Mouse (Mus musculus): ENCODE results near the gene Snrpf. TPM values are rescaled to one million over a fixed set of nuclear protein-coding genes. Genes with fewer than 3 reads are reported as not detected.
A peak's percentile ranks its signal among the peaks of the same experiment; 100 is the strongest.
"Not testable (repeated sequence)": the region's sequence is repeated elsewhere in the genome, so short reads cannot be mapped to it uniquely, and the experiment has no call there.

Gene Snrpf
- total RNA-seq, 2 experiments from 2014 or later = 25.2 to 37.9 TPM

DNA sequence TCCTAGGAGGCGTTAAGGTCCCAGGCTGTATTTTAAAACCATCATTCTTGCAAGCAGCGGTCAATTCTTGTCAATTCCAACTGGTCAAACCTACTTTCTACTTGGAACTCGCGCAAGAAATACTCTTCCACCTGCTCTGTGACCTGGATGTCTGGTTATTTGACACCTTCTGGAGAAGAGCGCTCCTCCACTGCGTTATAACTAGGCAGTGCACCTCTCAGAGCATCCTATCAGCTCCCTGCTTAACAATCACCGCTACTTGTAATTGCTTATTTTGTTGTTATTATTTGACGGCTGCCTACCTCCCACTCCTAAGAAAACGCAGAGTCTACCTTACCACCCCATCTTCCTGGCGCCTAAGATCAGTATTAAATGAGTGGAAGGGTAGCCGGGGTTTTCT, 710 bp downstream of the Snrpf start:
- no peak for ATAC-seq (replicated peaks; ENCODE audit: low FRiP score, poor library complexity, severe bottlenecking)

DNA sequence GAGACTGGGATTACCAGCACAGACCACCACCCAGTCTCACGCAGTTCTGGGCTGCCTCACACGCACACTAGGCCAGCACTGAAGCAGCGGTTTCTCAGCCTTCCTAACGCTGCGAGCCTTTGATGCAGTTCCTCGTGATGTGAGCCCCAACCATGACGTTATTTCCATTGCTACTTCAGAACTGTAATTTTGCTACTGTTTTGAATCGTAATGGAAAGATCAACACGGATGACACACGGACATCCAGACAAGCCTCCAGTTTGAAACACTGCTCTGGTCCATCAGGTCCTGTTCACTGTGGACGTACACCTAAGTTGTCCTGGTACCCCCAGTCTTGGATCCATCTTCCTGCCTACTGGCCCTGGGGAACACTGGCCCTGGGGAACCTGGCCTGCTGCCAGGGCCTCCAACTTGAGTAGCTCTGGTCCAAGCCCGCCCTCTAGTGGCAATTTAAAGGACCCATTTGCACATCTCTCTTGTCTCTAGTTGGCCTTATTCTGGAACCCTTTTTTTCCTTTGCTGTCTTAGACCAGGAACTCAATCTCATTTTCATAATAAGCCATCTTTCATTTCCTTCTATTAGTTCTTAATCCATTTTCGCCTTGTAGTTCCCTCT, 12.1 kb downstream of the Snrpf start:
- ATAC-seq (replicated peaks; ENCODE audit: low FRiP score, poor library complexity, severe bottlenecking) = peak; percentile 77; the same call in 1 of the 2 replicates

DNA sequence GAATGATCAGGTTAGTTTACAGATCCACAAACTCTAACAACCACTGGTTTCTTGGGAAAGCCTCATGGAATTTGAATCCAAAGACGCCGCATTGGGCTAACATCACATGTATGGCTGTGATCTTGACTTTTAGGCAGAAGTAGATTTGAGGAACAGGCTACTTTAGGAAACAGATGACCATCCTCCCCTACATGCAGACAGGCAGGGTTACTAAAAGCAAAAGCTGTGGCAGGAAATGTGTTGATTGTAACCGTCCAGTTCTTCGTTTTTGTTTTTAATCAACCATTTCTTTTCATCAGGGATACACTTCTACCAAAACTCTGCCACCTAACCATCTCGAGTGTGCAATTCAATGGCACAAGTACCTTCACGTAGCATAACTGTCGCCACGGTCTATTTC, 13.5 kb downstream of the Snrpf start:
- no peak for ATAC-seq (replicated peaks; ENCODE audit: low FRiP score, poor library complexity, severe bottlenecking)

DNA sequence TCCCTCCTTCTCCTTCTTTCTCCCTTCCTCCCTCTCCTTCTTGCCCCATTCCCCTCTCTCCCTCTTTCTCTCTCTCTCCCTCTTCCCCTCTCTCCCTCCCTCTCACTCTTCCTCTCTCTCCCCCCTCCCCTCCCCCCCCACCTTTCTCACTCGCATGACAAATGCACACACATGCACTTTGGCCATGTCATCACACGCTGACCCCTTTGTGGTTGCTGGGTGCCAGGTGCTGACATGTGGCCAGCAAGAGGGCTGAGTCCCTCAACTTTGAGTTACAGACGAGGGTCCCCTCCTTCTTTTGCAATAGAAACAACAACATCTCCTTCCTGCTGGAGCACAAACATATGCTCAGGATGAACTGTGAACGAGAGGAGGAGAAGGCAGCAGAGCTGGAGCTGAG, 14.5 kb downstream of the Snrpf start:
- no peak for ATAC-seq (replicated peaks; ENCODE audit: low FRiP score, poor library complexity, severe bottlenecking)

DNA sequence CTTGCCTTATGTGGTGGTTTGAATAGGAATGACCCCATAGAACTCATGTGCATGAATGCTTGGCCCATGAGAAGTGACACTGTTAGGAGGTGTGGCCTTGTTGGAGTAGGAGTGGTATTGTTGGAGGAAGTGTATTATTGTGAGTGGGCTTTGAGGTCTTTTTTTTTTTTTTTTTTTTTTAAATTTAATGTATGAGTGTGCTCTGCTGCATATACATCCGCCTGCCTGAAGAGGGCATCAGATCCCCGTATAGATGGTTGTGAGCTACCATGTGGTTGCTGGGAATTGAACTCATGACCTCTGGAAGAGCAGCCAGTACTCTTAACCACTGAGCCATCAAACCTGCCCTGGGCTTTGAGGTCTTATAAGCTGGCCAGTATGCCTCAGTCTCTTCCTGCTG, 17.3 kb downstream of the Snrpf start:
- ATAC-seq (replicated peaks; ENCODE audit: low FRiP score, poor library complexity, severe bottlenecking) = no peak

DNA sequence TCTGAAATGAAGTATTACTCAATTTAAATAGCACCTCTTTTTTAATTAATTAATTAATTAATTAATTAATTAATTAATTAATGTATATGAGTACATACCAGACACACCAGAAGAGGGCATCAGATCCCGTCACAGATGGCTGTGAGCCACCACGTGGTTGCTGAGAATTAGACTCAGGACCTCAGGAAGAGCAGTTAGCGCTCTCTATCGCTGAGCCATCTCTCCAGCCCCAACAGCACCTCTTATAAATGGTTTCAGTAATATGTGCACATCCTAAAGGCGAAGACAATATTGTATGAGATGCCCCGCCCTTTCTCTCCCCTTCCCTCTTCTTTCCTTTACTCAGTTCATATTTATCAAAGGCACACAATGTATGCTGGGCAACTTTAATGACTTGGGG, 20.8 kb downstream of the Snrpf start:
- ATAC-seq (replicated peaks; ENCODE audit: low FRiP score, poor library complexity, severe bottlenecking) = no peak

DNA sequence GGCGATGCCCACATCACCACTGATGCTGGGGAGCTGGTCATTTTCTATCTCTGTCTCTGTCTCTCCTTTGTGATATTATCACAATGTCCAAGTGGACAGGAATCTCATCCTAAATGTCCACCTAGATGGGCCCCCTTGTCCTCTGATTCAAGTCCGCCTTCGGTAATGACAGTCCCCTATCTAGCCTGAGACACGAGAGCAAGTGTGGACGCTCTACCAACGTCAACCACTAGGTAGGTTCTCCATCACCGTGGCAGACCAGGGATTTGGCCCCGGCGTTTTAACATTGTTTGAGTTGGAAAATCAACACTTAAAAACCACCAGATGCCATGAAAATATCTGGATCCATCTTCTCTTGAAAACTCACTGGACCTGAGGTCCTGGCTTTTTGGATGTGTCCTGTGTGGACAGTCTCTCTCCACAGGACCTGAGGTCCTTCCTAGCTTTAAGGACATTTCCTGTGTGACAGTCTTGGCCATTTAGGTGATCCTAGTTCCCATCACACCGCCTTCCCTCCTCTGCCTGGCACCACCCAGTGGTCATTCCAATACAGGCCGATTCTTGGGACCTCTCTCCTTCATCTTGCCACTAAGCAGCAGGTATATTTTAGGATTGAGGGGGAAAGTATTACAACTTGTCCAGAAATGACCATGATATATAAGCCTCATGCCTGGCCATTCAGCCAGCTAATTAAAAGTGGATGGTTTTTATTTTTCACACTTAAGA, 21.5 kb downstream of the Snrpf start:
- no peak for ATAC-seq (replicated peaks; ENCODE audit: low FRiP score, poor library complexity, severe bottlenecking)

DNA sequence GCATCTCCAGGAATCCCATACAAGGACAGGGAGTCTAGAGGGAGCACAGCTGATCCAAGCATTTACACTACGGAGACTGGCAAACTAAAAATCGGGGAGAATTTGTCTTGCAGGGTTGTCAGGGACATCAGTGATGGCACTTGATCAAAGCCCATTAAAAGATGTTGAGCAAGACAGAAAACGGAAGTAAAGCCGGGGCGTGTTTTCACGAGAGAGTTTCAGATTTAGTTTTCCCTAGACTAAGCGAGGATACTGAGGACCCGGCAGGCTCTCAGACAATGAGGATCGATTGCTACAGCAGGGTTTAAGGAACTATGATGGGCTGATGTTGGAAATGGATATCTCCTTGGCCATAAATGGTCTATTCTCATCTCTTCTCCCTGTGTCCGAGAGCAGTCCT, 22.4 kb downstream of the Snrpf start:
- no peak for ATAC-seq (replicated peaks; ENCODE audit: low FRiP score, poor library complexity, severe bottlenecking)

DNA sequence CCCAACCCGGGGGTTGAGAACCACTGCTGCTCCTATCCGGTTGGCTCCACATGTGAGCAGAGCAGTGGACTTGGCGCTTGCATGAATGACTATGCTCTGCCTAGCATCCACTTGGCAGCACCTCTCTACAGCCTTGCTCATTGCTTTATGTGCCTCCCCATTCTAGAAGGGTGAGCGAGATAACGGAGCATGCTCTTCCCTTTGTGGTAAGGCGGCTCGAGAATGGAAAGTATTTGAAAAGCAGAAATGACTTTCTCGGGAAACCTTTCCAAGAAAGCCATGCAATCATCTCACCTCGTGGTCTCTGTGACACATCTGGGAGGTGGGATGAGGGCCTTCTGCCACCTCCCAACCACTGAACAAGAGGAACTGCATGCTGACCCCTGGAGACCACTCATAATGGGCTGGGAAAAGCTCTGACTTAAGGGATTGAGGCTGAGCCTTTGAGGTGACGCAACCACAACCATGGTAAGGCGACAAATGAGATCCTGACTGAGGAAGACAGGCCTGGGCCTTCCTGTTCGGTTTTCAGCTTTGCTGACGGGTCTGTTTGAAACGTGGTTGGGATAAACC, 24.9 kb downstream of the Snrpf start:
- ATAC-seq (replicated peaks; ENCODE audit: low FRiP score, poor library complexity, severe bottlenecking) = no peak

DNA sequence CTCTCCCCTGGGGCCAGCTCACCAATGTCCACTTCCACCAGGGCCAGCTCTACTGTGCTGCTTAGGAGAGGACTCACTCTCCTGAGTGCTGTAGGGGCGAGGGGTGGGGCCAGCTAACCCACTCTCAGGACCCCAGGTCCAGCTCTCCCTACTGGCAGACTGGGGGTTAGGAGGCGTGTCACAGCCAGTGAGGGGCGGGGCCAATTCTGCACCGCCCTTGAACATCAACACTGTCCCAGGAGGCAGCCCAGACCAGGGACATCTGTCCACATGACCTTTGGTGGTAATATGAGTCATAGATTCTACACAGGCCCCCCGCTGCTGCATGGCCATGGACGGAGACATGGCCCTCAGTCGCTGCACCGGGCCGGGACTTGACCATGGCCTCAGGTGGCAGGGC, 29.7 kb downstream of the Snrpf start:
- no peak for ATAC-seq (replicated peaks; ENCODE audit: low FRiP score, poor library complexity, severe bottlenecking)

DNA sequence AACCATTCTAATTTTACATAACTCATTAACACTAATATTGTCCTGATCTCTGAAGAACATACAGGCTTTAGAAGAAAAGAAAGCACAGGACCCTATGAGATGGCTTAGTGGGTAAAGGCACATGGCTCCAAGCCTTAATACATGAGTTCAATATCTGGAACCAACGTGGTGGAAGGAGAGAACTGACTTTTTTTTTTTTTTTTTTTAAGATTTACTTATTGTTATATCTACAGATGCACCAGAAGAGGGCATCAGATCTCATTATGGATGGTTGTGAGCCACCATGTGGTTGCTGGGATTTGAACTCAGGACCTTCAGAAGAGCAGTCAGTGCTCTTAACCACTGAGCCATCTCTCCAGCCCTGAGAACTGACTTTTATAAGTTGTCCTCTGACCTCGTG, 31.5 kb downstream of the Snrpf start:
- ATAC-seq (replicated peaks; ENCODE audit: low FRiP score, poor library complexity, severe bottlenecking) = not testable (repeated sequence)

DNA sequence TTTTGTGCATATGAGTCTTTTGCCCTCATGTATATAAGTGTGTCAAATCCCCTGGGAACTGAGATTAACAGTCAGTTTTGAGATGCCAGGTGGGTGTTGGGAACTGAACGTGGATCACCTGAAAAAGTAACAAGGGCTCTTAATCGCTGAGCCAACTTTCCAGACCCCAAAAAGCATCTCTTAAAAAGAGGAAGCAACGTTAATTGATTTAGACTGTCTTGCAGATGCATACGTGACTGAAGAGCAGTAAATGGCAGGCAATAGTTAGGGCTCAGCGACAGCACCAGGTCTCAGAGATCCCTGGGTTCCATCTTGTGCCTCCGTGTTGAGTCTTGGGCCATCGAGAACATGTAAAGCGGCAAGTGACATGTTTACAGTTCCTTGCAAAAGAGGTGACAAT, 36.9 kb downstream of the Snrpf start:
- ATAC-seq (replicated peaks; ENCODE audit: low FRiP score, poor library complexity, severe bottlenecking) = no peak

DNA sequence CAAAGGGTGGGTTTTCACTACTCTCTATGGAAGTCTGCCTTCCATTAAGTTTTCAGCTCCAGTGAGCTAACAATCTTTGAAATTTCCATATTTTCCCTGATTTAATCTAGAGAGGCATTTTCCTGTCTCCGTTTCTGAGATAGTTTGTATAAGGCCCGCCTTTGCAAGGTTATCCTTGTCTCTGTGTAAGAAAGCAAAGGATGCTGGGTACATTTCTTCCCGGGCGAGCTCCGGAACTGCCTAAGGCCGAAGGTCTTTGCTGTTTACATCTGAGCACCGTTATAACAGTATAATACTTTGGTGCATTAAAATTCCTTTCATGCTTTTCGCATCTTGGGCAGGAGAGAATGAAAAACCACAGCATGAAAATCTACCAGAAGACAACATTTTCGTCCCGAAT, 39.7 kb downstream of the Snrpf start:
- ATAC-seq (replicated peaks; ENCODE audit: low FRiP score, poor library complexity, severe bottlenecking) = no peak

DNA sequence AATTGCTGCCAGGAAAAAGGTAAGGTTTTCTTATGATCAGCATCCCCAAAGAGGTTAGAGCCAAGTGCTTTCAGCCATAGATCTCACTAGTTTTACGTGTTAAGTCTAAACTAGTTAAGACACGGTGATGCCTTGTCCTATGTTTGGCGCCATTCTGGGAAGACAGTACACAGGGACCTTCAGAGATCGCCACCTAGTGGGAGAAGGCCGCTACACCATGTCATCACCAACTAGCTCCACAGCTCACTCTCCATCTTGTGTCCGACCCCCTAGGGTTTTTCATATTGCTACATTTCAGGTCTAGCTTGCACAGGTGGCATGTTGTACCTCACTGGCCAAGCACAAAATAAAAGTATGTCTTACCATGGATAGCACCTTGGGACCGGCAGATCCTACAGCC, 40.5 kb downstream of the Snrpf start:
- ATAC-seq (replicated peaks; ENCODE audit: low FRiP score, poor library complexity, severe bottlenecking) = peak; percentile 89

DNA sequence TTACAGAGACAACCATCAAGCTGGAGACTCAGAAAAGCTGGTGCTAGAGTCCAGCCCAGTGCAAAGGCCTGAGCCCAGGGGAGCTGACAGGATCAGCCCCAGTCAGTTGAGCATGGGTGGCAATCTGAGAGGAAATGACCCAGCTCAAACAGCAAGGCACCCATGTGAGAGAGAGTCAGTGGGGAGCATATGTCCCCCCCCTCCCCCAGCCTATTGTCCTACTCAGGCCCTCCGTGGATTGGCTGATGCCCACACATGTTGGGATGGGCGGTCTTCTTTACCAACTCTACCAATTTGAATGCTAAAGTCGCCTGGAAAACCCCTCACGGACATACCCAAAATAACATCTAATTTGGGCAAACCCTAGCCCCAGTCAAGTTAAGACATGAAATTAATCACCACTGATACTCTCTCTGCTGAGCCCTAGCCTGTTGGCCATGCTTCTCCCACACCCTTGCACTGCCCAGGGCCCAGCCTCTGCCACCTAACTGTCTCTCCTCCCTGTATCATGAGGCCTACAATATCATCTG, 41.7 kb downstream of the Snrpf start:
- ATAC-seq (replicated peaks; ENCODE audit: low FRiP score, poor library complexity, severe bottlenecking) = no peak

DNA sequence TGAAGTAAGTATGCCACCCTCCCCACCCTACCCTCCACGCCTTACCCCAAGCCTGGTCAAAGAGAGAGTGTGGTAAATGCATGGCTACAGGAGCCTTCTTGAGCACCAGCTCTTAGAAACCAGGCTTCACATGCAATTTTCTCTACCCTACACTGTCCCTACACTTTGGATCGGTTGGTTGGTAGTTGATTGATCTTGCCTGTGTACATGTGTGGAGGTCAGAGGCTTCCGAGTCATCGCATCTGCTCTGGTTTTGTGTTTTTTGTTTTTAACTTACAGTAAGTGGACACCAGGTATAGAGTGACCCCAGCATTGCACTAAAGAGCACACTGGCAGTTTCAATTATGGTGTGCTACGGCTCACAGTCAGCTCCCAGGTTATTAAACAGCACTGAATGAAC, 45.3 kb downstream of the Snrpf start:
- ATAC-seq (replicated peaks; ENCODE audit: low FRiP score, poor library complexity, severe bottlenecking) = no peak

DNA sequence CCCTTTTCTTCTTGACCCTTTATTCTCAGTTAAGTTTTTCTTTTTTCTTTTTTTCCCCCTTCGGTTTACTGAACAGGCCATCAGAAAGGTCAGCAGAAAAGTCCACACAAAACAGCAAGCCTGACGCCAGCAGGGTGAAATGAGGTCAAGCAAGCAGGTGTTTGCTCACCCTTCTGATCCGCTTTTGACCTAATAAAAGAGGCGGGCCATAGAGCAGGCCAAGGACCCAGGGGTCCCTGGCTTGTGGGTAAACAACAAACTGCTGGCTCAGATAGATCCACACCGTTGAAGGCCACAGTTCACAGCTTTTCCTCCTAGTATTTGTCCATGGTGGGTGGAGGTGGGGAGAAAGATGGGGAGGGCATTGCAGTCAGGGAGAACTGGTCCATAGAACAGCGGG, 46.3 kb downstream of the Snrpf start:
- ATAC-seq (replicated peaks; ENCODE audit: low FRiP score, poor library complexity, severe bottlenecking) = no peak

DNA sequence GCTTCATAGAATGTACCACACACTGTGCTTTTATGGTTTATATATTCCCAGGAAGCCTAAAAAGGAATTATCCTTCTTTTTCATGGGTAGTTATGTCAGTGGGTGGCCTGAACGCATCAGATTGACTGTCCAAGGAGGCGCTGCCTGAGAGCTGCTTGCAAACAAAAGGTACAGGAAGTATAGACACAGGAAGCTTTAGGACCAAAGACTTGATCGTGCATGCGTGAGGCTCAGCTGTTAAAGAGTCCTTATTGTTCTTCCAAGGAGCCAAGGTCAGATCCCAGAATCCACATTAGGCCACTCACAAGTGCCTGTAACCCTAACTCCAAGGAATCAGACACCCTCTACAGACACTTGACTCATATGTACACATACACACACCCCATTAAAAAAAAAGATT, 47.1 kb downstream of the Snrpf start:
- no peak for ATAC-seq (replicated peaks; ENCODE audit: low FRiP score, poor library complexity, severe bottlenecking)

DNA sequence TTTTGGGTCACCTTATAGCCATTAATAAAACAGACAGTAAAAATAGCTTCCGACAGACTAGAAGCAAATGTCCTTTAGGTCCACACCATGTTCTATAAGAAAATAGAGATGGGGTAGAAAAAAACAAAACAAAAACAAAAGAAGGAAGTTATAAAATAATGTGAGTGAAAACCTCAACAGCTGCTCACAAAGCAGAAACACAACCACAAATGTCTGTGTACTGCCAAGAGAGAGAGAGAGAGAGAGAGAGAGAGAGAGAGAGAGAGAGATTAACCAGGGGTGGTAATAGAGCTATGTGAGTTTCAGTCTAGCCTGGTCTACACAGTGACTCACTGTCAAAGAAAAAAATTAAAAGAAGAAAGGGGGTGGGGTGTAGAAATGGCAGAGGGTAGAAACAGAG, 47.9 kb downstream of the Snrpf start:
- no peak for ATAC-seq (replicated peaks; ENCODE audit: low FRiP score, poor library complexity, severe bottlenecking)

DNA sequence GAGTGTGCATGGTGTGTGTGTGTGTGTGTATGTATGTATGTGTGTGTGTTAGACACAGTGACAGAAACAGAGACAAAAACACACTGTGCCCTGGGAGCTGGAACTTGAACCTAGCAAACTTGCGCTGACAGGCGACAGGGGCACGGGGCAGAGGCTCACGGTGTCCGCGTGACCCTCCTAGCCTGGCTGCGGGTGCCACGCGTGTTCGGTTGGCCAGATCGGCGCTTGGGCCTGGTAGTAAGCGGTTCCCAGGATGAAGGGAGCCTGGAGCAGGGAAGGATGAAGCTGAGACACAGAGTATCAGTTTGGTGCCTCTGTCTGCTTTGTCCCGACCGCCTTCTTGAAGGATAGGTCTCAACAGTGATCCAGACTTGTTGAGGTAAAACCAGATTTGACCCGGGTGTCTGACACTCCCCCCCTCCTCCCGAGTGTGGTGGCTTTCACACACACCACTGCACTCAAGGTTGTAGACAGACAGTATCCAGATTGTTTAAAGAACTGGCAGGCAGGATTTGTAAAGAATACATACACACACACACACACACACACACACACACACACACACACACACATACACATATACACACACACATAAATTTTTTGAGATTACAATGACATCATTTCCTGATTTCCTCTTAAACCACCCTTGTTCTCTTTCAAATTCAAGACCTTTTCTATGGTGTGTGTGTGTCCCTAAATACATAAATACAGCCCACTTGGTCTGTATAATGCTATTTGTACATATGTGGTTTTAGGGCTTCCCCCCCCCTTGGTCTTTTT, 48.9 kb downstream of the Snrpf start, which contains the start of gene Ccdc38:
Gene Ccdc38, plus strand, starts transcription at position 202 of the 780 bp plus-strand sequence.
- ATAC-seq (replicated peaks; ENCODE audit: low FRiP score, poor library complexity, severe bottlenecking) = peak; percentile 32; the same call in 1 of the 2 replicates
